Mouse (Mus musculus) cerebellum, adult 2 months (tissue): ENCODE results near the gene Dnaja1.

Source experiments
- CTCF ChIP-seq: fragments of 200-500 bp; IDR thresholded peaks from 2 replicates; pipeline ENCODE4 v1.5.1; 2011; ENCODE audit warnings: low read depth, mild to moderate bottlenecking, control low read depth, low read length, moderate library complexity, borderline replicate concordance; ENCODE audit not compliant: insufficient read depth
- POLR2A ChIP-seq: fragments of 200-500 bp; IDR thresholded peaks from 2 replicates; pipeline ENCODE4 v1.6.1; 2011; ENCODE audit warnings: low read length, control low read depth, borderline replicate concordance; ENCODE audit not compliant: insufficient read depth

DNA sequence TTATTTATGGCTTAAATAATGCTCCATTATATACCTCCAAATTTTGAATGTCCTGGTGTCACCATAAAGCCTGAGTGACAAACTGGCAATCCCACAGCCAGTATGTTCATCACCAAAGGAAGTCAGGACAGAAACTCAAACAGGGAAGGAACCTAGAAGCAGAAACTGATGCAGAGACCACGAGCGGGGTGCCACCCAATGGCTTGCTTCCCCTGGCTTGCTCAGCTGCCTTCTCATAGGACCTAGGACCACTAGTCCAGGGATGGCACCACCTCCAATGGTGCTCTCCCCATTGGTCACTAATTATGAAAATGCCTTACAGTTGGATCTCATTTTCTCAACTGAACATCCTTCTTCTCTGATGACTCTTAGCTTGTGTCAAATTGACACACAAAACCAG, 38.6 kb upstream of the Dnaja1 start:
- no peak for TF ChIP-seq CTCF
- no peak for TF ChIP-seq POLR2A
